Mouse (Mus musculus): Measurements from ENCODE around the gene Ephb1. TPM values are rescaled to one million over a fixed set of nuclear protein-coding genes. Genes with fewer than 3 reads are reported as not detected.

Gene Ephb1
- polyA plus RNA-seq, 1 experiment from 2014 or later, result 23.0 TPM

- ATAC-seq, result no peak
- peaks cover 15% of the 10 kb centered on the region; the same call in 1 of the 2 replicates for H3K4me1 ChIP-seq
- no peaks in the 10 kb centered on the region for H3K9me3 ChIP-seq (replicated peaks)
- 56% methylated on average over 3 of the region's 3 CpGs for WGBS
- no peak overlapping the region for H3K4me3 ChIP-seq
- H3K27me3 ChIP-seq, result no peaks in the 10 kb centered on the region
- no peaks in the 10 kb centered on the region for H3K36me3 ChIP-seq (ENCODE audit: poor library complexity, severe bottlenecking)
- H3K4me2 ChIP-seq, result no peak overlapping the region
- H3K9ac ChIP-seq, result no peak overlapping the region
- H3K27ac ChIP-seq, result no peak overlapping the region
These were observed 285.2 kb downstream of the Ephb1 start for GRCm38 (mm10) chr9:102069151-102069882.

- H3K4me3 ChIP-seq, result no peak overlapping the region
- no peak overlapping the region for H3K4me2 ChIP-seq
- no peaks in the 10 kb centered on the region for H3K9me3 ChIP-seq (replicated peaks)
- peaks cover 10% of the 10 kb centered on the region; the same call in 1 of the 2 replicates for H3K4me1 ChIP-seq
- no peaks in the 10 kb centered on the region for H3K27me3 ChIP-seq
- no peak overlapping the region for H3K27ac ChIP-seq
- H3K9ac ChIP-seq, result no peak overlapping the region
- ATAC-seq, result no peak
- WGBS, result 78% methylated on average over 10 of the region's 10 CpGs
- H3K36me3 ChIP-seq (ENCODE audit: poor library complexity, severe bottlenecking), result no peaks in the 10 kb centered on the region
These were observed 287.9 kb downstream of the Ephb1 start for GRCm38 (mm10) chr9:102066601-102067000.

GRCm38 (mm10) chr9:102045886-102046285, 308.6 kb downstream of the Ephb1 start:
- Histone ChIP-seq H3K36me3 (ENCODE audit: poor library complexity, severe bottlenecking) (peaks cover 2% of the 10 kb centered on the region; the same call in 1 of the 2 replicates), H3K9ac (peak overlapping the region; percentile 34; the same call in 1 of the 2 replicates), H3K4me3 (no peak overlapping the region), H3K4me1 (peaks cover 18% of the 10 kb centered on the region), H3K9me3 (replicated peaks) (no peaks in the 10 kb centered on the region), H3K27me3 (no peaks in the 10 kb centered on the region), H3K4me2 (no peak overlapping the region), H3K27ac (peak overlapping the region; percentile 59)
- ATAC-seq, result peak; percentile 83
- 7% methylated on average over 2 of the region's 2 CpGs for WGBS

GRCm38 (mm10) chr9:102045111-102045861, 309.2 kb downstream of the Ephb1 start:
- peak overlapping the region; percentile 59 for H3K27ac ChIP-seq
- no peak overlapping the region for H3K4me3 ChIP-seq
- WGBS, result 7% methylated on average over 8 of the region's 8 CpGs
- H3K27me3 ChIP-seq, result no peaks in the 10 kb centered on the region
- no peak overlapping the region for H3K4me2 ChIP-seq
- peak; percentile 58; the same call in 1 of the 2 replicates for ATAC-seq
- peaks cover 4% of the 10 kb centered on the region; the same call in 1 of the 2 replicates for H3K36me3 ChIP-seq (ENCODE audit: poor library complexity, severe bottlenecking)
- H3K9ac ChIP-seq, result peak overlapping the region; percentile 34; the same call in 1 of the 2 replicates
- H3K9me3 ChIP-seq (replicated peaks), result no peaks in the 10 kb centered on the region
- H3K4me1 ChIP-seq, result peaks cover 19% of the 10 kb centered on the region

- Histone ChIP-seq H3K36me3 (ENCODE audit: poor library complexity, severe bottlenecking) (peaks cover 4% of the 10 kb centered on the region; the same call in 1 of the 2 replicates), H3K9ac (no peak overlapping the region), H3K4me1 (peaks cover 10% of the 10 kb centered on the region; the same call in 1 of the 2 replicates), H3K27ac (peak overlapping the region; percentile 72), H3K4me2 (no peak overlapping the region), H3K9me3 (replicated peaks) (no peaks in the 10 kb centered on the region), H3K27me3 (no peaks in the 10 kb centered on the region), H3K4me3 (no peak overlapping the region)
- 68% methylated on average over 6 of the region's 6 CpGs for whole genome bisulfite sequencing
- peak; percentile 89 for ATAC-seq
These were observed 315.3 kb downstream of the Ephb1 start for GRCm38 (mm10) chr9:102039011-102039733.

GRCm38 (mm10) chr9:102036132-102036531, 318.4 kb downstream of the Ephb1 start:
- Histone ChIP-seq H3K4me3 (no peak overlapping the region), H3K36me3 (ENCODE audit: poor library complexity, severe bottlenecking) (peaks cover 4% of the 10 kb centered on the region; the same call in 1 of the 2 replicates), H3K27ac (no peak overlapping the region), H3K4me2 (no peak overlapping the region), H3K9me3 (replicated peaks) (no peaks in the 10 kb centered on the region), H3K27me3 (no peaks in the 10 kb centered on the region), H3K4me1 (peaks cover 28% of the 10 kb centered on the region), H3K9ac (no peak overlapping the region)
- ATAC-seq, result no peak
- 58% methylated on average over 5 of the region's 5 CpGs for WGBS

- WGBS, result 64% methylated on average over 5 of the region's 5 CpGs
- H3K4me3 ChIP-seq, result no peak overlapping the region
- H3K4me2 ChIP-seq, result no peak overlapping the region
- H3K27me3 ChIP-seq, result no peaks in the 10 kb centered on the region; the same call in 1 of the 2 replicates
- H3K27ac ChIP-seq, result no peak overlapping the region
- no peak overlapping the region for H3K9ac ChIP-seq
- H3K9me3 ChIP-seq (replicated peaks), result no peaks in the 10 kb centered on the region
- peaks cover 24% of the 10 kb centered on the region for H3K4me1 ChIP-seq
- no peaks in the 10 kb centered on the region for H3K36me3 ChIP-seq (ENCODE audit: poor library complexity, severe bottlenecking)
- peak; percentile 70; the same call in 1 of the 2 replicates for ATAC-seq
These were observed 321.3 kb downstream of the Ephb1 start for GRCm38 (mm10) chr9:102033231-102033630.

- Histone ChIP-seq H3K27me3 (no peaks in the 10 kb centered on the region; the same call in 1 of the 2 replicates), H3K4me1 (peaks cover 30% of the 10 kb centered on the region), H3K4me2 (no peak overlapping the region), H3K9me3 (replicated peaks) (no peaks in the 10 kb centered on the region), H3K9ac (no peak overlapping the region), H3K4me3 (no peak overlapping the region), H3K27ac (no peak overlapping the region; the same call in 1 of the 2 replicates), H3K36me3 (ENCODE audit: poor library complexity, severe bottlenecking) (no peaks in the 10 kb centered on the region)
- 68% methylated on average over 8 of the region's 8 CpGs for WGBS
- no peak for ATAC-seq
These were observed 322.1 kb downstream of the Ephb1 start for GRCm38 (mm10) chr9:102032376-102032775.

GRCm38 (mm10) chr9:102029661-102030060, 324.8 kb downstream of the Ephb1 start:
- Histone ChIP-seq H3K4me2 (no peak overlapping the region), H3K36me3 (ENCODE audit: poor library complexity, severe bottlenecking) (no peaks in the 10 kb centered on the region), H3K4me1 (peaks cover 28% of the 10 kb centered on the region), H3K27me3 (no peaks in the 10 kb centered on the region; the same call in 1 of the 2 replicates), H3K4me3 (no peak overlapping the region), H3K9ac (no peak overlapping the region), H3K9me3 (replicated peaks) (no peaks in the 10 kb centered on the region), H3K27ac (no peak overlapping the region)
- whole genome bisulfite sequencing, result 68% methylated on average over 7 of the region's 7 CpGs
- no peak for ATAC-seq

- Histone ChIP-seq H3K4me2 (no peak overlapping the region), H3K27ac (no peak overlapping the region), H3K36me3 (ENCODE audit: poor library complexity, severe bottlenecking) (no peaks in the 10 kb centered on the region), H3K9me3 (replicated peaks) (no peaks in the 10 kb centered on the region), H3K4me3 (no peak overlapping the region), H3K27me3 (no peaks in the 10 kb centered on the region; the same call in 1 of the 2 replicates), H3K4me1 (peaks cover 10% of the 10 kb centered on the region; the same call in 1 of the 2 replicates), H3K9ac (no peak overlapping the region)
- no peak for ATAC-seq
- WGBS, result 65% methylated on average over 2 of the region's 2 CpGs
These were observed 328.4 kb downstream of the Ephb1 start for GRCm38 (mm10) chr9:102026136-102026535.

GRCm38 (mm10) chr9:102025141-102025540, 329.4 kb downstream of the Ephb1 start:
- H3K9me3 ChIP-seq (replicated peaks), result no peaks in the 10 kb centered on the region
- H3K36me3 ChIP-seq (ENCODE audit: poor library complexity, severe bottlenecking), result no peaks in the 10 kb centered on the region
- H3K4me1 ChIP-seq, result peaks cover 10% of the 10 kb centered on the region; the same call in 1 of the 2 replicates
- H3K27ac ChIP-seq, result no peak overlapping the region
- H3K27me3 ChIP-seq, result no peaks in the 10 kb centered on the region
- 91% methylated on average over 6 of the region's 6 CpGs for WGBS
- H3K4me2 ChIP-seq, result no peak overlapping the region
- no peak for ATAC-seq
- H3K4me3 ChIP-seq, result no peak overlapping the region
- no peak overlapping the region for H3K9ac ChIP-seq
